Mouse (Mus musculus) forebrain, embryonic 13.5 days (tissue): ENCODE data around the gene Dync1h1. TPM values are rescaled to one million over a fixed set of nuclear protein-coding genes. Genes with fewer than 3 reads are reported as not detected.

Experiments
- ATAC-seq: fragments of 200-750 bp; cut with Nextera tagmentation; 2 replicates; pipeline ENCODE4 v1.8.0; 2017
- H3K27ac ChIP-seq: fragments of 300-500 bp; sonication (generic); 2 replicates; pipeline ENCODE4 v1.5.1; 2015; ENCODE audit warnings: inconsistent platforms, mild to moderate bottlenecking, moderate library complexity
- H3K27me3 ChIP-seq: fragments of 300-500 bp; sonication (generic); 2 replicates; pipeline ENCODE4 v1.6.1; 2015; ENCODE audit warnings: mild to moderate bottlenecking, inconsistent platforms
- H3K36me3 ChIP-seq: fragments of 300-500 bp; sonication (generic); 2 replicates; pipeline ENCODE4 v1.6.1; 2015; ENCODE audit warnings: mild to moderate bottlenecking, inconsistent platforms; ENCODE audit not compliant: poor library complexity, severe bottlenecking
- H3K4me1 ChIP-seq: fragments of 300-500 bp; sonication (generic); 2 replicates; pipeline ENCODE4 v1.6.1; 2015; ENCODE audit warnings: inconsistent platforms
- H3K4me2 ChIP-seq: fragments of 300-500 bp; sonication (generic); 2 replicates; pipeline ENCODE4 v1.6.1; 2015; ENCODE audit warnings: inconsistent platforms, mild to moderate bottlenecking, moderate library complexity
- H3K4me3 ChIP-seq: fragments of 300-500 bp; sonication (generic); 2 replicates; pipeline ENCODE4 v1.5.1; 2015; ENCODE audit warnings: mild to moderate bottlenecking, inconsistent platforms
- H3K9ac ChIP-seq: fragments of 300-500 bp; sonication (generic); 2 replicates; pipeline ENCODE4 v1.6.1; 2015; ENCODE audit warnings: mild to moderate bottlenecking, inconsistent platforms
- H3K9me3 ChIP-seq: fragments of 300-500 bp; sonication (generic); replicated peaks from 2 replicates; pipeline ENCODE4 v1.6.1; 2016; ENCODE audit warnings: inconsistent platforms
- WGBS: fragments of 180-500 bp; shearing (Covaris S2); methylation state at CpG from one replicate; pipeline ENCODE4 v1.1.7; 2015; 5-methylcytosine and 5-hydroxymethylcytosine counted together
- polyA plus RNA-seq: library from polyadenylated mRNA; unstranded; fragments of >200 nt; fragmentation: Nextera tagmentation; extraction: Ambion mirVana; gene quantifications from 2 replicates; pipeline ENCODE4 v1.2.1, GENCODE M21; 2015

Dync1h1 gene
- polyA plus RNA-seq, 1 experiment from 2014 or later: 76.3 TPM

DNA sequence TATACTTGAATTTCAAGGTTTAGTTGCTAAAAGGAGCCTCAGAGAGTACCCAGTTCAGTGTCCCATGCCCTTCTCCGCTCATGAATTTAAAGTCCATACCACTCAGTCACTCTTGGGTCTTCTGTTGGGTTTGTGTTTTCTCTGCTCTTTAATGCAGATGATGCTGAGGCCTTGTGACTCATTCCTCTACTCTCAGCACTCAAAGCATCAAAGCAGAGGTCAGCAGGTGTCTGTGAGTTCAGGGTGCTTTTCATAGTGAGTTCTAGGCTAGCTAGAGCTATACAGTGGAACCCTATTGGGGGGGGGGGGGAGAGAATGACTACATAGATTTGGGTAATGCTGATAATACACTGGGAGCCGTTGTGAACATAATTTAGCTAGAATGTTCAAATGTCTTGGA lies 9.5 kb downstream of the Dync1h1 start:
- no peak for ATAC-seq
- Histone ChIP-seq H3K4me3 (no peak overlapping the region), H3K4me1 (no peaks in the 10 kb centered on the region), H3K36me3 (peaks cover 40% of the 10 kb centered on the region), H3K9me3 (no peaks in the 10 kb centered on the region), H3K4me2 (no peak overlapping the region), H3K9ac (no peak overlapping the region), H3K27me3 (no peaks in the 10 kb centered on the region), H3K27ac (no peak overlapping the region)
- WGBS: 100% methylated on average over 2 of the region's 2 CpGs

DNA sequence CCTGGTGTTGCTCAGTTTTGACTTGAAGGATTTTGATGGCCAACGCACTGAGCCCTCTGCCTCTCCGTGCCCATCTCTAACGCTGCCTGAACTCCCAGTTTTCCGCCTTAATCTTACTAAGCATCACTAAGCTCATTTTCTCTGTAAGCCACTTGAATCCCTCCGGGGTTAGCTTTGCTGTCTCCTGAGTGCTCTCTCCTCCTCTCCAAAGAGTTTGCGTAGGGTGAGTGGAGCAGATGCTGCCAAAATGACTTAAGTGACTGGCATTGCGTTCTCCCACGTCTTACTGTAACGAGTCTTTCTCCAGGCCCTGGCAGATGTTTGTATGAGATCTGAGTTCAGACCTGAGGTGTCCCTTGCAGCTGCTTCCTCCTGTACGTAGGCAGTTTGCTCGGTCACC lies 28.8 kb downstream of the Dync1h1 start:
- Histone ChIP-seq H3K9me3 (no peaks in the 10 kb centered on the region), H3K4me1 (no peaks in the 10 kb centered on the region), H3K27ac (no peak overlapping the region), H3K27me3 (no peaks in the 10 kb centered on the region), H3K9ac (no peak overlapping the region), H3K4me3 (no peak overlapping the region), H3K4me2 (no peak overlapping the region), H3K36me3 (peaks cover 100% of the 10 kb centered on the region)
- 96% methylated on average over 11 of the region's 11 CpGs for WGBS
- no peak for ATAC-seq

DNA sequence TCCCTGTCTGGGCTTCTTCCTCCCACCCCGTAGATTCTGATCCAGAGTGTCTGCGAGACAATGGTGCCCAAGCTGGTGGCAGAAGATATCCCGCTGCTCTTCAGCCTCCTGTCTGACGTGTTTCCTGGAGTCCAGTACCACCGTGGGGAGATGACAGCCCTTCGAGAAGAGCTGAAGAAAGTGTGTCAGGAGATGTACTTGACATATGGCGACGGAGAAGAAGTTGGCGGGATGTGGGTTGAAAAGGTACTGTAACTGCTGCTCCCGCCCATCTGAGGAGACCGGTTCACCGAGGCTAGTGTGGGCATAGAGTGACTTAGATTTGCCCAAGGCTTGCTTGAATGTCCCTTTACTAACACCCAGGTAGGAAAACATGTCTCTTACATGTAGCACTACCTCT lies 35.0 kb downstream of the Dync1h1 start:
- ATAC-seq: no peak
- H3K9ac ChIP-seq: no peak overlapping the region
- no peaks in the 10 kb centered on the region for H3K27me3 ChIP-seq
- 94% methylated on average over 12 of the region's 12 CpGs for WGBS
- H3K9me3 ChIP-seq: no peaks in the 10 kb centered on the region
- H3K4me3 ChIP-seq: no peak overlapping the region
- H3K4me2 ChIP-seq: no peak overlapping the region
- H3K36me3 ChIP-seq: peaks cover 100% of the 10 kb centered on the region
- H3K27ac ChIP-seq: no peak overlapping the region
- no peaks in the 10 kb centered on the region for H3K4me1 ChIP-seq

DNA sequence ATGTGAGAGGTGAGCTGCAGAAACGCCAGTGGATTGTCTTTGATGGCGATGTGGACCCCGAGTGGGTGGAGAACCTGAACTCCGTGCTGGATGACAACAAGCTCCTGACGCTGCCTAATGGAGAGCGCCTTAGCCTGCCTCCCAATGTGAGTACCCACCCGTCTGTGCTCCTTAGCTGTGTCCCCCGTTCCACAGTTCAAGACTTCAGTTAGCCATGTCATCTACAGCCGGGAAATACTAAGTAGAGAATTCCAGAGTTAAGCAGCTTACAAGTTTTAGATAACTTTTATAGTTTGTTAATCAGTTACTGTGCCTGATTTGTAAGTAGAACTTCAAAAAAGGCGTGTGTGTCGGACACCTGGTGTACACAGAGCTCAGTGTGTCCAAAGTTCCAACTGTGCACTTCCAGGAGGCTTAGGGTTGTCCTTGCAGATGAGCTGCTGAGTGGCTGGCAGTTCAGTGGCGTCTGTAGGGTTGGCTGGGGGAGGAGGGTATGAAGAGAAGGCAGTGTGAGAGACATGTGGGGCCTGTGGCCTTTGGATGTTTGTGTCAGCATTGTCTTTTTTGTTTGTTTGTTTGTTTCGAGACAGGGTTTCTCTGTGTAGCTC lies 36.4 kb downstream of the Dync1h1 start:
- Histone ChIP-seq H3K36me3 (peaks cover 100% of the 10 kb centered on the region), H3K9me3 (no peaks in the 10 kb centered on the region), H3K9ac (no peak overlapping the region), H3K27ac (no peak overlapping the region), H3K27me3 (no peaks in the 10 kb centered on the region), H3K4me3 (no peak overlapping the region), H3K4me1 (no peaks in the 10 kb centered on the region), H3K4me2 (no peak overlapping the region)
- ATAC-seq: no peak
- WGBS: 93% methylated on average over 13 of the region's 13 CpGs

DNA sequence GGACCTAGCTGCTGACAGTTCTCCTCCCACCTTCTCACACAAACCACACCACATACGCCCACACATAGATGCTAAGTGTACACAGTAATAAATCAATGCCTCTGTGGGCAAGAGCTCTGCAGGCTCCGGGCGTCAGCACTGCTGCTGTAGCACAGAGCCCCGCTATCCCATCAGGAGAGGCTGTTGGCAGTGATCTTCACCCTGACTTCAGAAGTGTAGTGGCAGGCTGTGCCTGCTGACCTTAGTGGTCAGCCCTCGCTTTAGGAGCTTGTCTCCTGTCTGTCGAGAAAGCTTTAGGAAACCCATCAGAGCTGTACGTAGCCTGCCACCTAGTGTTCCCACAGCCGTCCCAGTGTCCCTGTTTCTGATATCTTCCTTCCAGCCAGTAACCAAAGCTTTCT lies 49.0 kb downstream of the Dync1h1 start:
- no peak overlapping the region for H3K4me3 ChIP-seq
- peaks cover 97% of the 10 kb centered on the region for H3K36me3 ChIP-seq

DNA sequence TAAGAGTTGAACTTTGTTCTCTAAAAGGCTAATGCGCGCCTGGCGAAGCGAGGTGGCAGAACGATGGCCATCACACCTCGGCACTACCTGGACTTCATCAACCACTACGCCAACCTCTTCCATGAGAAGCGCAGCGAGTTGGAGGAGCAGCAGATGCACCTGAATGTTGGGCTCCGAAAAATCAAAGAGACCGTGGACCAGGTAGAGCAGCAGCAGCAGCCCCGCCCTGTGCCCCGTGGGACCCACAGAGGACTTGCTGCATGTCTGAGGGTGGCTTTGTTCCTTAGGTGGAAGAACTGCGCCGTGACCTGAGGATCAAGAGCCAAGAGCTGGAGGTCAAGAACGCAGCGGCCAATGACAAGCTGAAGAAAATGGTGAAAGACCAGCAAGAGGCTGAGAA lies 50.2 kb downstream of the Dync1h1 start:
- no peak overlapping the region for H3K27ac ChIP-seq
- H3K4me1 ChIP-seq: no peaks in the 10 kb centered on the region
- H3K4me2 ChIP-seq: no peak overlapping the region
- H3K27me3 ChIP-seq: no peaks in the 10 kb centered on the region
- ATAC-seq: no peak
- H3K9ac ChIP-seq: no peak overlapping the region
- peaks cover 97% of the 10 kb centered on the region for H3K36me3 ChIP-seq
- 98% methylated on average over 17 of the region's 17 CpGs for WGBS
- H3K9me3 ChIP-seq: no peaks in the 10 kb centered on the region
- no peak overlapping the region for H3K4me3 ChIP-seq

More for the DNA sequence above, 49.0 kb downstream of the Dync1h1 start:
- 86% methylated on average over 8 of the region's 8 CpGs for WGBS
- H3K27ac ChIP-seq: no peak overlapping the region
- H3K9me3 ChIP-seq: no peaks in the 10 kb centered on the region
- no peak overlapping the region for H3K4me2 ChIP-seq
- no peaks in the 10 kb centered on the region for H3K4me1 ChIP-seq
- ATAC-seq: no peak
- no peaks in the 10 kb centered on the region for H3K27me3 ChIP-seq
- no peak overlapping the region for H3K9ac ChIP-seq

DNA sequence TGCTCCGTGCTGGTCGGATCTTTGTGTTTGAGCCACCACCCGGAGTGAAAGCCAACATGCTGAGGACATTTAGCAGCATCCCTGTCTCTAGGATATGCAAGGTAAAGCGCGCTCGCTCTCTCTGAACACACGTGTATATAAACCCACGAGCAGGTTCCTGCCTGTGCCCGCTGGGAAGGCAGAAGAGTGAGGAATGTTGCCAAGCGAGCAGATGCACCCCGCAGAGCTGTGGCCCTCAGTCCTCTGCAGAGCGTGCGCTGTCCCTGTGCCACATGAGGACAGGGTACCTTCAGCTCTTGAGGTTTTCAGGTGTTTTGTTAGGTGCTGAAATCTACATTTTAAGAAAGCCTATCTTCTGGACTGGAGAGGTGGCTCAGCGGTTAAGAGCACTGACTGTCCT lies 60.5 kb downstream of the Dync1h1 start:
- ATAC-seq: no peak
- H3K9ac ChIP-seq: no peak overlapping the region
- H3K4me2 ChIP-seq: no peak overlapping the region
- H3K4me3 ChIP-seq: no peak overlapping the region
- no peaks in the 10 kb centered on the region for H3K4me1 ChIP-seq
- H3K9me3 ChIP-seq: no peaks in the 10 kb centered on the region
- 96% methylated on average over 14 of the region's 14 CpGs for WGBS
- H3K36me3 ChIP-seq: peaks cover 99% of the 10 kb centered on the region
- H3K27me3 ChIP-seq: no peaks in the 10 kb centered on the region
- H3K27ac ChIP-seq: no peak overlapping the region

DNA sequence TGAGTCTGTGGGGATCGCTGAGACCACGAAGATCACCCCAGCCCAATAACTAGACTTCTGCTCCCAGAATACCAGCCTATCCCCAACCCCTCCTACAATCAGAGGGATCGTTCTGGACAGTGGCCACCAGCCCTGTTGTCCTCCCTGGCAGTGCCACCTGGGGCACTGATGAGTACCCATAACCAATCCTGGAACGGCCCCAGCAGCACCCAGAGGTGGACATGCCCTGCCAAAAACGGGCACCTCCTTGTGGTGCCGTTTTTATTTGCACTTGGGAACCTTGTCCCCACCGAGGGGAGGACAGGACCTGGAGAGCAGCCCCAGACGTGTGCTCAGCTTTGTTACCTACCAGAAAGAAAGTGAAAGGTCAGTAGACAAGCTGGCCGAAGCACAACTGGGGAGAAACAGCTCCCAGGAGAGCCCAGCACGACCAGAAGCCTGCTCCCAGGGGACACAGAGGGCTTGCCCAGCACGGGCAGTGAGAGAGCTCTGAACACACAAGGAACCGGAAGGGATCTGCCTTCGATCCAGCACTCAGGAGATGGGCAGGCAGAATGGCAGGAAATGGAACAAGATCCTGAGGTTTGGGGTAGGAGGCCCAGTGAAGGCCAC lies 66.3 kb downstream of the Dync1h1 start:
- Histone ChIP-seq H3K4me1 (no peaks in the 10 kb centered on the region), H3K27me3 (no peaks in the 10 kb centered on the region), H3K9ac (no peak overlapping the region), H3K4me2 (no peak overlapping the region), H3K9me3 (no peaks in the 10 kb centered on the region), H3K4me3 (no peak overlapping the region), H3K27ac (no peak overlapping the region), H3K36me3 (peaks cover 84% of the 10 kb centered on the region)
- WGBS: 90% methylated on average over 13 of the region's 13 CpGs
- no peak for ATAC-seq

DNA sequence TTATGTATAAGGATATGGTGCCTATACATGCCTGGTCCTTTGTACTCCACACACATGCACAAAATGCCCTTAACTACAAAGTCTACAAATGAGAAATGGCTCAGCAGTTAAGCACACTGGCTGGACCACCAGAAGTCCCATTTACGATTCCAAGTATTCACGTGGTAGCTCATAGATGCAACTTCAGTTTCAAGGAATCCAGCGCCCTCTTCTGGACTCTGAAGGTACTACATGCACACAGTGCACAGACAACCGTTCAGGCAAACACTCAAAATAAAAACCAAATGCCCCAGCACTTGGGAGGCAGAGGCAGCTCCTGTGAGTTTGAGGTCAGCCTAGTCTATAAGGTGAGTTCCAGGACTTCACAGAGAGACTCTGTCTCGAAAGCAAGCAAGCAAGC lies 73.0 kb downstream of the Dync1h1 start:
- Histone ChIP-seq H3K9ac (no peak overlapping the region), H3K36me3 (peaks cover 18% of the 10 kb centered on the region), H3K27ac (no peak overlapping the region), H3K4me1 (no peaks in the 10 kb centered on the region), H3K27me3 (no peaks in the 10 kb centered on the region), H3K4me2 (no peak overlapping the region), H3K4me3 (no peak overlapping the region), H3K9me3 (no peaks in the 10 kb centered on the region)
- ATAC-seq: no peak
- WGBS: 56% methylated on average over 5 of the region's 5 CpGs

DNA sequence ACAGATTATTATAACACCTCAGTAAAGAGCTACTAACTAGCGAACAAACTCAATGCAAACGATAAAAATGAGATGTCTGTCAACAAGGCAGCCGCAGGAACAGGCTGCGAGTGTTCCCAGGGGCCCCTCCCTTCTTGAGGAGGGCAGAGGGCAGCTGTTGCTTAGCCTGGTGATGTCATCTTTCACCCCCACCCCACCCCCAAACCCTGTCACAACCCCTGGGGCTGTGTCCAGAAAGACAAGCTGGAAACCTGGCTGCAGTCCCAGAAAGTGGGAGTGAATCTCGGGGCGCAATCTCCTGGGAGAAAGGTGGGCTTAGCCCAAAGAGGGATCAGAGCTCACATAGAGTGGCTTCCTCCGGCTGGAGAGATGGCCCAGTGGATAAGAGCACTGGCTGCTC lies 79.9 kb downstream of the Dync1h1 start:
- H3K36me3 ChIP-seq: peaks cover 8% of the 10 kb centered on the region; the same call in 1 of the 2 replicates
- 0 out of 2 replicates have a peak, but pooled peaks cover 4% of the 10 kb centered on the region for H3K4me1 ChIP-seq
- no peak overlapping the region for H3K4me3 ChIP-seq
- ATAC-seq: no peak
- H3K9ac ChIP-seq: no peak overlapping the region
- no peak overlapping the region for H3K4me2 ChIP-seq
- 61% methylated on average over 7 of the region's 7 CpGs for WGBS
- no peaks in the 10 kb centered on the region for H3K9me3 ChIP-seq
- no peak overlapping the region for H3K27ac ChIP-seq
- no peaks in the 10 kb centered on the region for H3K27me3 ChIP-seq

DNA sequence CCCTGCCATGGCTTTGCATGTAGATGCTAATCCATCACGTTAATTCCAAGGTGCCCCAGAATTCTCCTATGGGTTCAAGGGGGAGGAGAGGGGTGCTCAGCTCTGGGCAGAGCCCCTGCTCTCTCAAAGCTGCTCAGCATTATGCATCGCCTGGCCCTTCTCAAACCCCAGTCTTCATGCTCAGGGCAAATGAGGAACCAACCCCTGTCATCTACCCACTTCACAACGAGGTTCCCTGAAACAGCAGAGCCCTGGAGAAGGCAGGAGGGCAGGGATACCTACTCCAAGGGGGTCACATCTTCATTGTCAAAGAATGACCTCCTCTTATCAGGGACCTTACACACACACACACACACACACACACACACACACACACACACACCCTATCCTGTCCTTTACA lies 80.6 kb downstream of the Dync1h1 start:
- Histone ChIP-seq H3K36me3 (peaks cover 15% of the 10 kb centered on the region), H3K27ac (no peak overlapping the region), H3K4me2 (no peak overlapping the region), H3K9ac (no peak overlapping the region), H3K4me1 (0 out of 2 replicates have a peak, but pooled peaks cover 4% of the 10 kb centered on the region), H3K9me3 (no peaks in the 10 kb centered on the region), H3K4me3 (no peak overlapping the region), H3K27me3 (no peaks in the 10 kb centered on the region)
- 54% methylated on average over 3 of the region's 3 CpGs for WGBS
- ATAC-seq: no peak

DNA sequence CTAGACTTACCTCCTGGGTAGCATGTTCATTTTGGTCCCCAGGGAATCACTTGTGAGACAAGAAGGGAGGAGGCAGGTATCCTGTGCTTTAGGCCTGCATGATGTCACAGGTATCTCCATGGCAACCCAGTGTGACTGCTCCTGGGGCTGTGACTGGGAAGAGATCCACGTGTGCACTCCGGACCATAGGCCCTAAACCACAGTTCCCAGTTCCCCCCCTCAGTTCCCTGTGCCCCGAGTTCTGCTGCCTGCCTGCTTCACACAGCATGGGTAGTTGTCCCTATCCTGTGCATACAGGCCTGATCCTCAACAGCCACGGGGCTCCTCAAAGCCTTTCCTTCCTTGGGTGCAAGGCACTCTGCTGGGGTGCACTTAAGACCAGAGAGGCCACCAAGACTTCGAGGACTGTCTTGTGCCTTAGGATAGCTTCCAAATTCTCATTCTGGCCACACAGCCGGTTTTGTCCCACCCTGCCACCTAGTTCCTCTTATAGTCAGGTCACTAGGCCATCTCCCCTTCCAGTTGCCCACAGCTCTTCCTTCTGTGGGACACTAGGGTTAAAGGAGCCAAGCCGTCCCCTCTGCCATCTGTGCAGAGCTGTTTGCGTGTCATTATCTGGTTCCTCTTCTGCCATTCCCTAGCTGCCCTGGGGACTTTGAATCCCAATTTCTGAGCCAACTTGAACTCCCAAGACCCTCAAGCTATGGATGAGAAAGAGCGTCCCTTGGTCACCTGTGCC lies 81.5 kb downstream of the Dync1h1 start, which contains the start of gene 1700001K19Rik:
1700001K19Rik (minus strand) TSS at position 59 of the 739 bp plus-strand sequence.
- no peak within 1 kb of the TSS for H3K27ac ChIP-seq
- peaks cover 22% of the 10 kb centered on the region for H3K36me3 ChIP-seq
- H3K9ac ChIP-seq: 0 out of 2 replicates have a peak within 1 kb of the TSS, but pooled peaks have one; percentile 8
- H3K27me3 ChIP-seq: no peaks in the 10 kb centered on the region
- no peaks in the 10 kb centered on the region for H3K9me3 ChIP-seq
- 0 out of 2 replicates have a peak, but pooled peaks cover 4% of the 10 kb centered on the region for H3K4me1 ChIP-seq
- ATAC-seq: no peak
- no peak within 1 kb of the TSS for H3K4me2 ChIP-seq
- 78% methylated on average over 9 of the region's 9 CpGs for WGBS
- no peak within 1 kb of the TSS for H3K4me3 ChIP-seq
